Mouse (Mus musculus) mature B cell (primary cell): Measurements from ENCODE around the gene Plxnb1.

Experiments
- in situ Hi-C: fragments of 300-500 bp; cut with MboI; formaldehyde crosslinking; loops from 2 replicates; pipeline ENCODE4 v1.14.3; 2019

Gene Plxnb1

GRCm38 (mm10) chr9:109161941-109162340 is 66.8 kb downstream of the Plxnb1 start, which contains the start of gene Fbxw21:
TSS of gene Fbxw21 (minus strand) at chr9:109162041.
- in situ Hi-C loops: no loop called here

GRCm38 (mm10) chr9:109167316-109167715 is 72.1 kb downstream of the Plxnb1 start:
- in situ Hi-C loops: no loop called here
